Mouse (Mus musculus) megakaryocyte, embryonic 14.5 days (primary cell): ENCODE data around the gene Gabrg3.

Experiments used
- FLI1 ChIP-seq: IDR thresholded peaks from 2 replicates; pipeline ENCODE4 v1.6.1; 2012; ENCODE audit warnings: low read length, inconsistent platforms, mixed read lengths
- GATA1 ChIP-seq: IDR thresholded peaks from 3 replicates; pipeline ENCODE4 v1.6.1; 2012; ENCODE audit warnings: mixed read lengths, low read length, inconsistent platforms, borderline replicate concordance

DNA sequence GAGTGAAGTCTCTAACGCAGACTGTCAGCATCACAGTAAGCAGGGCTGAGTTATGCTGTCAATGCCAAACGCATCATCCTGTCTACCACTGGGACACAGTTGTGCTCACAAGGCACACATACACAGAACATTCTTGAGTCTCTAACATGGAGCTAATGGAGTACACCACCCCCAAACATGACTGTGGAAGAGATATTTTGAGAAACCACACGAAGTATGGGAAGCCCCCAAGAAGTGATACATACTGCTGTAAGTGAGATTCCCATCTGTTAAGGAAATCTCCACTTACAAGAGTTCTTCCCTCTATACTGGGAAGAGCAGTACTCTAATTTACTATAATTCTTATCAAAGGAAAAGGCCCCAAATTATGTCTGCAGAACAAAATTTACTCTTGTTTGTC is 286.9 kb downstream of the Gabrg3 start:
- no peak for TF ChIP-seq FLI1
- no peak for TF ChIP-seq GATA1
